In genomic region chr14:79549343-79549742, GRCm38 (mm10) we compare ENCODE assay signal across 8 mouse cellular contexts. TPM values are rescaled to one million over a fixed set of nuclear protein-coding genes. Genes with fewer than 3 reads are reported as not detected.
DNase-seq lines count a peak whose midpoint lies in the region; ATAC-seq and TF ChIP-seq lines count a peak whose summit lies in the region.

No protein-coding gene starts in this region.

- ATAC-seq in stomach, postnatal 0 days (ENCODE audit: low FRiP score, low TSS enrichment) = peak; percentile 77
- no peak for ATAC-seq in activated CD4-positive, CD25-positive, alpha-beta regulatory T cell, adult 4 months

- H3K9me3 ChIP-seq in stomach, postnatal 0 days (ENCODE audit: control insufficient read depth, low read length) = no peaks in the 10 kb centered on the region

- WGBS in stomach, postnatal 0 days = 8% methylated on average over 7 of the region's 7 CpGs
- 65% methylated on average over 7 of the region's 7 CpGs for WGBS in cerebellum, adult 2 months

- no peaks in the 10 kb centered on the region for H3K4me1 ChIP-seq in stomach, postnatal 0 days (replicated peaks; ENCODE audit: control insufficient read depth, insufficient read depth)
- H3K4me1 ChIP-seq in cerebellum, adult 2 months (ENCODE audit: control insufficient read depth, insufficient read depth, low read length) = no peaks in the 10 kb centered on the region

- DNase-seq in ovary, postnatal 14 days (ENCODE audit: low spot score) = peak; percentile 10
- DNase-seq in ovary, postnatal 36 days (ENCODE audit: low spot score) = no peak
- peak; percentile 29 for DNase-seq in gastrocnemius, postnatal 25 days
- peak; percentile 7 to 15 for DNase-seq in layer of hippocampus, postnatal 10 days (ENCODE audit: low spot score in 2 of 2)
- DNase-seq in stomach, postnatal 0 days (ENCODE audit: low spot score) = peak; percentile 62
- no peak for DNase-seq in cerebellum, adult 2 months
- DNase-seq in spleen, adult 18-20 months = no peak

- no peak for TF ChIP-seq POLR2A in cerebellum, adult 2 months (IDR thresholded peaks at IDR 0.05; ENCODE audit: borderline replicate concordance, insufficient read depth, low read length)

- TF ChIP-seq CTCF in stomach, postnatal 0 days (IDR thresholded peaks at IDR 0.05; ENCODE audit: low read depth) = no peak
- TF ChIP-seq CTCF in cerebellum, adult 2 months (IDR thresholded peaks at IDR 0.05; ENCODE audit: borderline replicate concordance, insufficient read depth, low read depth, low read length) = no peak

- no peaks in the 10 kb centered on the region for H3K27me3 ChIP-seq in stomach, postnatal 0 days (ENCODE audit: control insufficient read depth, insufficient read depth, low read length)
- no peaks in the 10 kb centered on the region for H3K27me3 ChIP-seq in cerebellum, adult 2 months (ENCODE audit: control insufficient read depth, insufficient read depth, low read length)

- H3K36me3 ChIP-seq in stomach, postnatal 0 days (ENCODE audit: control insufficient read depth, insufficient read depth, low read length) = no peaks in the 10 kb centered on the region

- H3K9ac ChIP-seq in stomach, postnatal 0 days (ENCODE audit: low read length) = no peak overlapping the region

- H3K4me2 ChIP-seq in stomach, postnatal 0 days (replicated peaks; ENCODE audit: low read depth) = peak overlapping the region; percentile 26; the same call in 1 of the 2 replicates

- peak; percentile 41 for TF ChIP-seq EP300 in stomach, postnatal 0 days (optimal IDR thresholded peaks at IDR 0.05)

- H3K4me3 ChIP-seq in stomach, postnatal 0 days (ENCODE audit: low read depth, low read length) = no peak overlapping the region
- H3K4me3 ChIP-seq in cerebellum, adult 2 months (replicated peaks; ENCODE audit: insufficient read depth, low read depth, low read length) = no peak overlapping the region

- H3K27ac ChIP-seq in stomach, postnatal 0 days (replicated peaks) = peak overlapping the region; percentile 83
- H3K27ac ChIP-seq in cerebellum, adult 2 months (ENCODE audit: insufficient read depth, low read length) = no peak overlapping the region

RNA-seq across cellular contexts. Expression of gene Sugt1, which starts 38.1 kb away (rescaled TPM):
- total RNA-seq in gastrocnemius, postnatal 25 days (2021) = 10 to 100 TPM; 75.7 to 81.7 TPM
- 10 to 100 TPM; 89.6 to 95.4 TPM for total RNA-seq in layer of hippocampus, postnatal 10 days (2021)
- 70.4 and 73.7 TPM in 2 replicates for polyA plus RNA-seq in stomach, postnatal 0 days (2015; fragmentation: Nextera tagmentation; extraction: Ambion mirVana)
- polyA plus RNA-seq in cerebellum, adult 2 months (2012; rRNA removed) = 40.3 and 41.0 TPM in 2 replicates
- 100 to 1,000 TPM; 147 to 171 TPM for polyA plus RNA-seq in activated CD4-positive, CD25-positive, alpha-beta regulatory T cell, adult 4 months (2017; shearing (Covaris generic))

Comparison
In these comparisons a context has a peak if more than half of its experiments do, and no peak if none do; other contexts are left out.
1. DNase-seq: peak in ovary, postnatal 14 days (single experiment), gastrocnemius, postnatal 25 days (single experiment), layer of hippocampus, postnatal 10 days (2 of 2) and stomach, postnatal 0 days (single experiment); none in ovary, postnatal 36 days (single experiment), cerebellum, adult 2 months (0 of 2) and spleen, adult 18-20 months (0 of 2).